Mouse (Mus musculus) forebrain, embryonic 14.5 days (tissue): Measurements from ENCODE around the gene R3hdml. TPM values are rescaled to one million over a fixed set of nuclear protein-coding genes. Genes with fewer than 3 reads are reported as not detected.
"Not testable (repeated sequence)": the region's sequence is repeated elsewhere in the genome, so short reads cannot be mapped to it uniquely, and the experiment has no call there.

Experiments
- ATAC-seq: fragments of 200-750 bp; cut with Nextera tagmentation; 2 replicates; pipeline ENCODE4 v1.8.0; 2017; ENCODE audit warnings: mild to moderate bottlenecking, moderate library complexity
- DNase-seq: peaks from one replicate; pipeline ENCODE4 v3.0.0-alpha.2; 2015; ENCODE audit warnings: low spot score
- H3K27ac ChIP-seq: fragments of 300-500 bp; sonication (generic); 2 replicates; pipeline ENCODE4 v1.5.1; 2014; ENCODE audit warnings: low read depth, mild to moderate bottlenecking, control low read depth, low read length, moderate library complexity
- H3K27me3 ChIP-seq: fragments of 300-500 bp; sonication (generic); replicated peaks from 2 replicates; pipeline ENCODE4 v1.6.1; 2014; ENCODE audit warnings: low read length, control low read depth, mixed read lengths; ENCODE audit not compliant: control insufficient read depth, insufficient read depth
- H3K36me3 ChIP-seq: fragments of 300-500 bp; sonication (generic); 2 replicates; pipeline ENCODE4 v1.6.1; 2014; ENCODE audit warnings: low read length, control low read depth; ENCODE audit not compliant: control insufficient read depth, insufficient read depth
- H3K4me1 ChIP-seq: fragments of 300-500 bp; sonication (generic); 2 replicates; pipeline ENCODE4 v1.6.1; 2014; ENCODE audit warnings: antibody characterized with exemption, low read length, control low read depth; ENCODE audit not compliant: control insufficient read depth, insufficient read depth
- H3K4me2 ChIP-seq: fragments of 300-500 bp; sonication (generic); 2 replicates; pipeline ENCODE4 v1.6.1; 2014; ENCODE audit warnings: mild to moderate bottlenecking, control low read depth, low read length
- H3K4me3 ChIP-seq: fragments of 300-500 bp; sonication (generic); 2 replicates; pipeline ENCODE4 v1.5.1; 2014; ENCODE audit warnings: low read depth, low read length, control low read depth
- H3K9ac ChIP-seq: fragments of 300-500 bp; sonication (generic); 2 replicates; pipeline ENCODE4 v1.6.1; 2014; ENCODE audit warnings: mild to moderate bottlenecking, low read length, control low read depth, moderate library complexity
- H3K9me3 ChIP-seq: fragments of 300-500 bp; sonication (generic); replicated peaks from 2 replicates; pipeline ENCODE4 v1.6.1; 2016; ENCODE audit warnings: low read length, control low read depth, mixed read lengths; ENCODE audit not compliant: control insufficient read depth
- WGBS: fragments of 180-500 bp; shearing (Covaris S2); extraction: QIAGEN DNeasy Blood & Tissue Kit; methylation state at CpG from one replicate; pipeline ENCODE4 v1.1.7; 2014; 5-methylcytosine and 5-hydroxymethylcytosine counted together
- polyA plus RNA-seq: library from polyadenylated mRNA; unstranded; fragments of >200 nt; fragmentation: Nextera tagmentation; extraction: Ambion mirVana; gene quantifications from 2 replicates; pipeline ENCODE4 v1.2.1, GENCODE M21; 2014

Gene R3hdml
- polyA plus RNA-seq, 1 experiment from 2014 or later = not detected

DNA sequence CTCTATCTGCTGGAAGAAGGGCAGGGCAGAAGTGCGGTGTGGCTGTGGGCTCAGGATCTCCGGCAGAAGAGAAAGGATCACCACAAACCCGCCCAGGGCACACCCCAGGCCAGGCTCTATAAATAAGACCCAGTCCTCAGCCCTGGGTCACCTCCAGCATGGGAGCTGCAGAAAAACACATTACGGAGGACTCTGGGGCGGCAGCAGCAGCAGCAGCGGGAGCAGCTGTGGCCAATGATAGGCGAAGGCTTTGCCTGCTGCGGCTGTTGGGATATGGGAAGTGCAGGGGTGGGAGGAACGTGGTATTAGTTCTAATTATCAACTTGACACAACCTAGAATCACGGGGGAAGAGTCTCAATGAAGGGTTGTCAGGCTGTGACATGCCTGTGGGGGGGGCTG lies 32.7 kb upstream of the R3hdml start:
- DNase-seq (peak; percentile 27), ATAC-seq (0 out of 2 replicates have a peak, but pooled peaks have one; percentile 40)
- H3K4me1 ChIP-seq = peaks cover 3% of the 10 kb centered on the region; the same call in 1 of the 2 replicates
- no peak overlapping the region for H3K27ac ChIP-seq
- H3K4me3 ChIP-seq = no peak overlapping the region
- peaks cover 7% of the 10 kb centered on the region for H3K36me3 ChIP-seq
- H3K27me3 ChIP-seq = no peaks in the 10 kb centered on the region
- H3K4me2 ChIP-seq = peak overlapping the region; percentile 22
- H3K9ac ChIP-seq = no peak overlapping the region
- H3K9me3 ChIP-seq = no peaks in the 10 kb centered on the region
- 48% methylated on average over 10 of the region's 10 CpGs for WGBS

DNA sequence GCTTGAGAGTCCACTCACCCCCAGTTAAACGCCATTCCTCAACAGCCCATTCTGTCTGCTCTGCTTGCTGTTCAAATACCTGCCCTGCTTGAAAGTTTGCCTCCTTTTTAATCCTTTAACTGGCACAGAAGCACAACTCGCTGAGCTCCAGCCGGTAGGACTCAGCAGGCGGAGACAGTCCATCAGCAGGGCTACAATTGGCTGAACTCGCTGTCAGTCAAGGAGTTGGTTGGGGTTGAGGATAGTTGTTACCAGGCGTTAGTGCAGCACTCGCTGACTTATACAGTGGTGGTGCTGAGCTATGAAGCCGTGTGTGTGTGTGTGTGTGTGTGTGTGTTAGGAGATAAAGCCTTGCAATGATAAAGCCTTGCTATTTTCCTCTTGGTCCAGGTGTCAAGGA lies 31.5 kb upstream of the R3hdml start:
- no peak overlapping the region for H3K9ac ChIP-seq
- no peak for ATAC-seq
- no peaks in the 10 kb centered on the region for H3K36me3 ChIP-seq
- H3K4me2 ChIP-seq = no peak overlapping the region
- no peaks in the 10 kb centered on the region for H3K27me3 ChIP-seq
- no peaks in the 10 kb centered on the region for H3K9me3 ChIP-seq
- no peak for DNase-seq
- 91% methylated on average over 8 of the region's 8 CpGs for WGBS
- no peak overlapping the region for H3K27ac ChIP-seq
- H3K4me1 ChIP-seq = peaks cover 3% of the 10 kb centered on the region; the same call in 1 of the 2 replicates
- H3K4me3 ChIP-seq = no peak overlapping the region

DNA sequence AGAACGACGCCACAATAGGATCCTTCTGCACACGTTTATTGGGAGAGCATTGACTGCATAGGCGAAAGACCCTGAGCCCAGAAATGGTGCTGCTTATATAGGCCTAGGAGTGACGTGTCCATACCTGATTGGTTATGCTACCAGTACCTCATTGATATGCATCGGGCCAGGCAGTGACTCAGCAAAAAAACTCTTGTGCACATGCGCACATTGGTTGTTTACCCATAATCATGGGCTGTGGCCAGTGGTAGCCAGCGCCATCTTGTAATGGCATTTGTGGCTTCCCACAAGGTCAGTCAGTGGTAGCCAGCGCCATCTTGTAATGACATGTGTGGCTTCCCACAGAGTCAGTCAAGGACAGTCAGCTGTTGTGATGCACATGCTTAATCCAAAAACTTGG lies 30.8 kb upstream of the R3hdml start:
- H3K4me1 ChIP-seq, H3K9me3 ChIP-seq, H3K4me3 ChIP-seq, DNase-seq, H3K27ac ChIP-seq, H3K4me2 ChIP-seq, H3K27me3 ChIP-seq, ATAC-seq, H3K36me3 ChIP-seq, H3K9ac ChIP-seq: not testable (repeated sequence)
- 94% methylated on average over 9 of the region's 9 CpGs for WGBS

DNA sequence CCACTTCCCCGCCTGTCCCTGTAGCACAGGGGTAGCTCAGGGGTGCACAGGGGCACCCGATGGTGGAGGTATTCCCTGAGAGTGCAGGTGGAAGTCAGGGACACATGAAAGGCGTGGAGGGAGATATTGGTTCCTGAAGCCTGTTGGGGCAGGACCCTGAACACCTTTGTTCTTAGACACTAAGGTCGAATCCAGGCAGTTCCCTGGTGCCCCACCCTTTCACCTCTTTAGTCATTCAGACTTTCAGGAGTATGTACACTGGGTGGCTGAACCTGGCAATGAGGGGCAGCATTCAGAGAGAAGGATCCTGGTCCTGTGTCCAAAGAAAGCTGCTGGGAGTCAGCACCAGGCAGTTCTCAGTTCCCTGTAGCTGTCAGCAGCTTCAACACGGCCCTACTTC lies 29.7 kb upstream of the R3hdml start:
- ATAC-seq (no peak), DNase-seq (no peak)
- Histone ChIP-seq H3K4me3 (no peak overlapping the region), H3K27me3 (no peaks in the 10 kb centered on the region), H3K27ac (no peak overlapping the region), H3K4me2 (no peak overlapping the region), H3K9me3 (no peaks in the 10 kb centered on the region), H3K4me1 (peaks cover 3% of the 10 kb centered on the region; the same call in 1 of the 2 replicates), H3K36me3 (peaks cover 11% of the 10 kb centered on the region; the same call in 1 of the 2 replicates), H3K9ac (no peak overlapping the region)
- 79% methylated on average over 5 of the region's 5 CpGs for WGBS

DNA sequence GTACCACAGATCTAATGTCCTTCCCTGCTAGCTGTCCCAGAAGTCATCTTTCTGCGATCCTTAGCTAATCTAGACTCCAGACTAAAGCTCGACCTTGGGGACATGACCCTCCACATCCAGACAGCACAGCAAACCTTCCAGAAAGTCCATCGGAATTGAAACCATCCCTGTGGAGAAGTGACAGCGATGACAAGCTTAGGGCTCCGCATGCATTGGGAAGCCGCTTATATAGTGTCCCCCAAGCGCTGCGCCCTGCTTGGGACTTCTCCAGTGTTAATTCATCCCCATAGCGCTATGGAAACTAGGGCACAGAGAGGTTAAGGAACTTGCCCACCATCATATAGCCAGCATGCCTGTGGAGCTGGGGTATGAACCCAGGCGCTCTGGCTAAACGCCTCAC lies 29.3 kb upstream of the R3hdml start:
- DNase-seq (no peak), ATAC-seq (no peak)
- H3K9me3 ChIP-seq = no peaks in the 10 kb centered on the region
- H3K9ac ChIP-seq = no peak overlapping the region
- H3K4me2 ChIP-seq = no peak overlapping the region
- no peaks in the 10 kb centered on the region for H3K27me3 ChIP-seq
- H3K27ac ChIP-seq = no peak overlapping the region
- H3K4me1 ChIP-seq = peaks cover 3% of the 10 kb centered on the region; the same call in 1 of the 2 replicates
- no peak overlapping the region for H3K4me3 ChIP-seq
- 80% methylated on average over 11 of the region's 11 CpGs for WGBS
- H3K36me3 ChIP-seq = peaks cover 14% of the 10 kb centered on the region; the same call in 1 of the 2 replicates

DNA sequence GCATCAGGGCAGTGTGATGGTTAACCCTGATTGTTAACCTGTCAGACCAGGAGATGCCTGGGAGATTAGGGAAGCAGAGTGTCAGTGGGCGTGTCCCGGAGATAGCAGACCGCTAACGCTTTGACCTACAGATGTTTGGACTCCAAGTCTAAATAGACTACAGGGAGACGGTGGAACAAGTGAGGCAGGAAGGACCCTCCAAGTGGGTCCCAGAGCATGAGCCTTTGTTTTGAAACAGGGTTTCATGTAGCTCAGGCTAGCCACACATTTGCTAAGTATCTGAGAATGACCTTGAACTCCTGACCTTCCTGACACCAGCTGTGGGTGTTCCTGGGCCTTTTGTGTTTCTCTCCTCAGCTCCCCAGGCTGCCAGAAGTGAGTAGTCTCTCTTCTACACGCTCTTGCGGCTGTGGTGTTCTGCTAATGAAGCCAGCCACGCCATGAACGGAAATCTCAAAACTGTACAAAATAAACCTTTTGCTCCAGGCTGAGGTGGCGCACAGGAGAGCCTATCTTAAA lies 28.8 kb upstream of the R3hdml start:
- DNase-seq (no peak), ATAC-seq (no peak)
- H3K4me3 ChIP-seq = no peak overlapping the region
- WGBS = 69% methylated on average over 10 of the region's 10 CpGs
- peaks cover 18% of the 10 kb centered on the region; the same call in 1 of the 2 replicates for H3K36me3 ChIP-seq
- H3K27ac ChIP-seq = no peak overlapping the region
- H3K4me1 ChIP-seq = peaks cover 3% of the 10 kb centered on the region; the same call in 1 of the 2 replicates
- no peaks in the 10 kb centered on the region for H3K9me3 ChIP-seq
- no peaks in the 10 kb centered on the region for H3K27me3 ChIP-seq
- H3K4me2 ChIP-seq = no peak overlapping the region
- H3K9ac ChIP-seq = no peak overlapping the region

DNA sequence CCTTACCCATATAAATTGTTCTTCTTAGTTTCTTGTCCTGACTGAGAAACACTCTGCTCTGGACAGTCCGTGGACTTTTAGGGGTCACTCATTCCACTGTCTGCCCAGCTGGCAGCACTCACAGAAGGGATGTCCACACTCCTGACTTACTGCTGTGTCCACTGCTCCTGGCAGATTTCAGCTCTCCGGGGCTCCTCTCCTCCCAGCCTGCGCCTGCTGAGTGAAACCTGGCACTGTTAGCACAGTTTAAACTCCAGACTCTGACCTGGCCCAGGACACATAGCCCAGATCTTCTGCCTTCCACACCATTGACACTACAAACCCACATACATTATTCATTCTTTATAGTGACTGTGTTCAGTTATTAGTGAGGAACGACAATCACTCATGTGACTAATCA lies 28.1 kb upstream of the R3hdml start:
- no peaks in the 10 kb centered on the region for H3K9me3 ChIP-seq
- no peak overlapping the region for H3K27ac ChIP-seq
- 83% methylated on average over 4 of the region's 4 CpGs for WGBS
- DNase-seq (no peak), ATAC-seq (no peak)
- H3K36me3 ChIP-seq = peaks cover 25% of the 10 kb centered on the region; the same call in 1 of the 2 replicates
- peaks cover 1% of the 10 kb centered on the region; the same call in 1 of the 2 replicates for H3K4me1 ChIP-seq
- H3K4me2 ChIP-seq = no peak overlapping the region
- no peak overlapping the region for H3K9ac ChIP-seq
- no peak overlapping the region for H3K4me3 ChIP-seq
- no peaks in the 10 kb centered on the region for H3K27me3 ChIP-seq

DNA sequence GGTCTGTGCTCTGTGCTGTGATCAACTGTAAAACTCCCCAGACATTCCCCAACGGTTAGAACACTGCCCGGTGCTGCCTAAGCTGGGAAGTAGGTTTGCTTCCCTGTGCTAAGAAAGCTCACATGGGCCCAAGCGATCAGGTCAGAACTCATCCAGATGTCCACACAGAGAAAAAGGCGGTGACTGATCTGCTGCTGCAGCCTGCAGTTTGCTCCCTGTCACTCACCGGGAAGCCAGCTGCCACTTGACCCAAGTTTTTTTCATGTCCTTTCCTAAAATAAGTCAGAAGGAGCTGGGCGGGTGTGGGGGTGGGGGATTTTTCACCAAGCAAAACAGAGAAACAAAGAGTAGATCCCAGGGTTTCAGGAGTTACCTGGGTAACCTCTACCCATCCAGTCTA lies 27.6 kb upstream of the R3hdml start:
- WGBS = 77% methylated on average over 6 of the region's 6 CpGs

DNA sequence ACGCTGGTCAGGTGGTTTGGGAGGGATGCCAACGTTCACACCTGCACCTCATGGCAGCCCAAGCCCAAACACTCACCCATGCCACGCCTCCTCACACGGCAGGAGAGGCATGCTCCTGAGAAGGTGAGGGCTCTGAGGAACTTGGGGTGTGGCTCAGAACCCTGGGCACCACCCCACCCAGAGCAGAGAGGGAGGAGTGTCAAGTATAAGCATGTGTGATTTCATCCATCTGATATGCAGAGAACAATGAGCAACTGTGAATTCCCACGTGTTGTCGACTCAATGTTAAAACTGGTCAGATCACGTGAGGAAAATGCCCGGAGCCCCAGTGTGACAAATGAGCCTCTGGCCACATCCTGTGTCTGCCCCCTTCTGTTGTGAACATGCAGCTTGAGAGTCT lies 25.3 kb upstream of the R3hdml start:
- no peak overlapping the region for H3K4me2 ChIP-seq
- no peak overlapping the region for H3K4me3 ChIP-seq
- ATAC-seq (no peak), DNase-seq (no peak)
- no peaks in the 10 kb centered on the region for H3K9me3 ChIP-seq
- peaks cover 31% of the 10 kb centered on the region; the same call in 1 of the 2 replicates for H3K36me3 ChIP-seq
- 86% methylated on average over 8 of the region's 8 CpGs for WGBS
- no peak overlapping the region for H3K27ac ChIP-seq
- H3K4me1 ChIP-seq = peaks cover 7% of the 10 kb centered on the region
- no peak overlapping the region for H3K9ac ChIP-seq
- H3K27me3 ChIP-seq = no peaks in the 10 kb centered on the region

More for the DNA sequence above, 27.6 kb upstream of the R3hdml start:
- ATAC-seq (no peak), DNase-seq (no peak)
- H3K36me3 ChIP-seq = peaks cover 30% of the 10 kb centered on the region; the same call in 1 of the 2 replicates
- H3K27me3 ChIP-seq = no peaks in the 10 kb centered on the region
- H3K4me3 ChIP-seq = no peak overlapping the region
- H3K4me1 ChIP-seq = no peaks in the 10 kb centered on the region
- H3K4me2 ChIP-seq = no peak overlapping the region
- no peak overlapping the region for H3K9ac ChIP-seq
- no peak overlapping the region for H3K27ac ChIP-seq
- no peaks in the 10 kb centered on the region for H3K9me3 ChIP-seq
